Mouse (Mus musculus) frontal cortex, adult (tissue): ENCODE results near the gene Ptpn11.
A peak's percentile ranks its signal among the peaks of the same experiment; 100 is the strongest.

Experiments
- ATAC-seq: cut with Nextera tagmentation; 2 replicates; pipeline ENCODE4 v1.9.2; 2017; ENCODE audit warnings: mild to moderate bottlenecking, moderate library complexity, mixed read lengths; ENCODE audit not compliant: low TSS enrichment

Ptpn11 gene

DNA sequence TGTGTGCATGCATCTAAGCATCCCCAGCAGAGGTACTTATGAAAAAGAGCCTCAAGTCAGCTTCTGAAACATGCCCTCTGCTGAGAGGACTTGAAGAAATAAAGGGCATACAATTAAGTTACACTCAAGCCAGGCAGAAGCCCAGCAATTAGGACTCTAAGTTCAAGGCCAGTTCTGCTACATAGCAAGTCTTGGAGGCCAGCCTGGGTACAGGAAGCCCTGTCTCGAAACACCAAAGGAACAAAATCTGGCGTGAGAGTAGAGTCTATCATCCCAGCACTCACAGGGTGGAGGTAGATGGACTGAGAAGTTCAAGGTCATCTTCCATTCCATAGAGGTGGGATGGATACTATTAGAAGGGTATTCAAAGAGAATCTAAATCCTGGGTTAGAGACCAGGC lies 6.8 kb downstream of the Ptpn11 start:
- no peak for ATAC-seq

DNA sequence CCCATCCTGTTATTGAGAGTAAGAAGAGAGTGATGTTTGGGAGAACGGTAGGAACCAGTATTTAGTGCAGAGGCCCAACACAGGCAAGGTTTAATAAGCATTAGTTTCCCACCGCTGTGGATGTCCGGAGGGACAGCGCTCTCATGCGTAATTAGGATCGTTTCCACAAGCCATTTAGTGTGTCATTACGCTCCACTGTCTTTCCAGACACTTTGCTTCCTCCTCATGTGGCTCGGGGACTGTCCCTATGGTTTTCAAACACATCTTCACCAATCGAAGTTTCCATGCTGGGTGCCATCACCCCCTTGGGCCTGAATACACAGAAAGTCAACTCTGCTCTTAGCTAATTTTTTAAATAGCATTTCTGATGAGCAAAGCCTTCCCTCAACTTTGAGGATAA lies 7.9 kb downstream of the Ptpn11 start:
- ATAC-seq, result no peak

- peak; percentile 54; the same call in 1 of the 2 replicates for ATAC-seq
Measured at GRCm38 (mm10) chr5:121179077-121179857, 11.9 kb downstream of the Ptpn11 start.

DNA sequence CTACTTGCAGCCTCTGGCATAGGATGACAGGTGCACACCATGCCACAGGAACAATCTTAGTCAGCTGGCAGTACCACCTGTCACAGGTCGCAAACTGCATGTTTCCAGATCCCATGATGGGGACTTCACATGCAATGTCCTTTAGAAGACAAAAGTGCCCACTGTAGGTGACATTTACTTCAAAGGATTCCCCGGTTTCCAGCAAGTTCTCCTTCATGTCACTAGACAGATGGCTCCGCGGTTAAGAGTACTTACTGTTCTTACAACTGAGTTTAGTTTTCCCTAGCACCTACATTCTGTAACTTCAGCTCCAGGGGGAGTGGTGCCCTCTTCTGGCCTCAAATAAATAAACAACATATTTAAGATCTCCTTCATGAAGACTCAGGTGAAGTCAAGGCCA lies 18.4 kb downstream of the Ptpn11 start:
- peak; percentile 58; the same call in 1 of the 2 replicates for ATAC-seq

- no peak for ATAC-seq
Measured at GRCm38 (mm10) chr5:121169588-121169987, 21.6 kb downstream of the Ptpn11 start.

GRCm38 (mm10) chr5:121166884-121167283 lies 24.3 kb downstream of the Ptpn11 start:
- no peak for ATAC-seq

DNA sequence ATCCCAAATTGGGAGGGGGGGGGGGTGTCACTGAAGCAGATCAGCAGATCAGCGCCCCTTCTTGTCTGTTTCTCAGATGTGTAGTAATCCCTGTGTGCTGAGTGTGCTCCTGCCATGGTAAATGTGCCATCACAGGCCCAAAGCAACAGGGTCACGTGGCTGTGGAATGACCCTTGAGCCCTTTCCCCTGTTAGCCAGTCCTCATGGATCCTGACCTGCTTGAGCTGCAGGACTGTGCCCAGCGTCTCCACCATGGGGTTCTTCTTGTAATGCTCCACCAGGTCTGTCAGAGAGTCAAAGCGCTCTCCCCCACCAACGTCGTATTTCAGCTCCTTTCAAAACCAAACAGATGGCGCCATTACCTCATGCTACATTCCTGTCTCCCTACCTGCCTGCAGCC lies 28.3 kb downstream of the Ptpn11 start:
- no peak for ATAC-seq

DNA sequence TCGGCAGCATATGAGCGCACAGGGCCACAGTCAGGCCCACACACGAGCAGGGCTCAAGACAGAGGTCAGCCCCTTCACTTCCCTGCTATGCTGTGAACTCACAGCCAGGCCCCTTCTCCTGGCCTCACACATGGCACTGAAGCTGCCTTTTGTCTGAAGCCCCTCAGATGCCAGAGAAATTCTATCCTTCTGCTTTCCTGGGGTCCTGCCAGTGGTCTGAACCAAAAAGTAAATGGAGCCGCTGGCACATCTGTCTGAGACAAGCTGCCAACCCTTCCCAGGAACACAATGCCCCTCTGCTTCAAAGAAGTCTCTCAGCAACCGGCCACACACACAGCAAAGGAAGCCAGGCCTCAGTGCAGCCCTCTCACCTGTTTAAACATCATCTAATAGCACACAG lies 28.9 kb downstream of the Ptpn11 start:
- no peak for ATAC-seq

DNA sequence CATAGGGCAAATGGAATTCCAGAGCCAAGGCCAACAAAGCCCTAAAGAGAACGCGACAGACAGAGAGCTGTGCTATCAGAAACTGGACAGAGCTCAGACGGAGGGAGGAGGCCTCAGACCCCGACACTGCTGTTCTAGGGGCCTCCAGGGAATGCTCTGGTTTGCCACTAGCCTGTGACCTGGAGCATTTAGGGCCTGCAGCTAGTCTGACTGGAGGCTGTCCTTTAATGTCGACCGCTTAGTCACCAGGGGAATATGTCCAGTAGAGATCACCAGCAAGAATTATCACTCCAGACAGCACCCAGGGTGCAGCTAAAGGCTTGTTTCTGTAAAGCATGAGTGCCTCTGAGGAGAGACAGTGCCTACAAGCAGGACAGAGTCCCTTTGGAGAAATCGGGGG lies 32.2 kb downstream of the Ptpn11 start:
- ATAC-seq, result no peak

- ATAC-seq, result peak; percentile 51; the same call in 1 of the 2 replicates
Measured at GRCm38 (mm10) chr5:121157489-121157888, 33.7 kb downstream of the Ptpn11 start.

GRCm38 (mm10) chr5:121157017-121157416 lies 34.2 kb downstream of the Ptpn11 start:
- no peak for ATAC-seq

DNA sequence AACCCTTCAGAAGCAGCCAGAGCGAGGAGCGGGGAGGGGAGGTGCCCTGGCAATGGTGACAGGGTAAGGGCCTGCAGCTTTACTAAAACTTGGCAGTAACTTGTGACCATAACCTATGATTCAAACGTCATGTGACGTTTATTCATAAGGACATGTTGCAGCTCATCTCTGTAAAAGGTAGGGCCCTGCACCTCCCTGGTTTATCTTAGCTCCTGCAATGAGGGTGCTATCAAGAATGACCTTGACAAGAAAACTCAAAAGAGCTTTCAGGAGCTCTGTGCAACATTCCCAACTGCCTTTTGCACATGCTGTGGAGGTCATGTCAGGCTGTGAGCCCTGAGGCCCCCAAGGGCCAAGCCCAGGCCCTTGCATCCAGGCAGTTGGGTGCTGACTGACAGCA lies 35.1 kb downstream of the Ptpn11 start:
- no peak for ATAC-seq

GRCm38 (mm10) chr5:121150684-121151083 lies 40.5 kb downstream of the Ptpn11 start:
- peak; percentile 62 for ATAC-seq

- no peak for ATAC-seq
Measured at GRCm38 (mm10) chr5:121149246-121149645, 42.0 kb downstream of the Ptpn11 start.

DNA sequence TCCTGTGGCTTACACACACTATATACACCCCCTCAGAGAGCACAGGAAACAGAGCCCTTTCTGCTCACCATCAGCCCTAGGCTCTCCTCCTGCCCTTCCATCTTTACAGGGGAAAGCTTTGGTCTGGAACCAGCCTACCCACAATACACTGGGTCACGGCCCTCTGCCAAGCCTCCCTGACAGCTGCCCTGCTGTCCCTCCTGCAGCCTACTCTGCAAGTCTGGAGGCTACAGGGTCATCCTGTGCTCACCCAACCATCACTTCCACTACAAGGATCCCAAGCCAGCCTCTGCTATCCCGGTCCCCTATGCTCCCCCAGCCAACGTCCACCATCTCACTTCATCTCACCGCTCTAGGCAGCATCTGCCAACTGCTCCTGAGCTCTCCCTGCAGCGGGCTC lies 44.9 kb downstream of the Ptpn11 start:
- ATAC-seq, result no peak

DNA sequence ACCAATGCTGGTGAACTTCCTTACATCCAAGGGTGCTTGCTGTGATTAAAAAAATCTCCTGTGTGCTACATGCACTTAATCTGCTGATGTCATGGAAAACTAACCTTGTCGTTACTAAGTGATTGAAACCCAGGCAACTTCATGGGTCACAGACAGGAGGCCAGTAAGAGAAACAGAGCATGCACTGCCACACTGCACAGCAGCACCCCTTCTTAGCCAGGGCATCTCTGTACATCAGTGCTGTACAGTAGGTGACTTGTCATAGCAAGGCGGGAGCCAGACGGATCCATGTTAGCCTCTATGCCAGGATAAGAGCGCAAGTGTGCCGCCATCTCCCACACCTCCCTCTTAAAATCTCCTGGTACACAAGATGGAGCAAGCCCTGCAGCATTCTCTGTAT lies 45.6 kb downstream of the Ptpn11 start:
- ATAC-seq, result peak; percentile 20; the same call in 1 of the 2 replicates

- ATAC-seq, result no peak
Measured at GRCm38 (mm10) chr5:121144441-121145238, 46.6 kb downstream of the Ptpn11 start.

DNA sequence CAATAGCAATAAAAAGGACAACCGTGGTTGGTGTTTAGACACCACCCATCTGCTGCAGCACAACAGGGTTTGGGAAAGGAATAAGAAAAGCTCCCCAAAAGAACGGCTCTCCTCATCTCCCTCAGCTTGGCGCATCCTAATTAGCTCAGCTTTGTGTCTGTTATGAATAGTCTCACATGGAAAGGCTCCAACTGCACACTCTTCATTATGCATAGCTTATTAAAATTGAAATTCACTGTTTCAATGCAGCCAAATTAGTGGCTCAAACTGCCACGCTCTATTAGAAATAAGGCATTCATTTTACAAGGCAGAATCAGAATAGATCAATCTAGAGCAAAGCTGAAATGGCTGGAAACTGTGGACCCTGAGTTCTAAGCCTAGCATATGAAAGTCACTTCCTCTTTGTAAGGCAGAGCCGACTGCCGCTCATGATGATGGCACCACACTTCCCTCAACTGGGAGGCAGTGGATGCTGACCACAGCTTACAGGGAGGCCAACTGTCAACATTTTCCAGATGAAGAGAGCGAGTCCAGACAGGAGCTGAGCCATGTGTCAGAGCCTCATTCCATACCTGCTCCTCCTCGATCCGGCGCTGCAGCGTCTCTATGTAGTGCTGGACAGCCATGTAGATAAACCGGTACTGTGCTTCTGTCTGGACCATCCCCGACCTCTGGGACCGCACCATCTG lies 48.6 kb downstream of the Ptpn11 start:
- peak; percentile 42; the same call in 1 of the 2 replicates for ATAC-seq

DNA sequence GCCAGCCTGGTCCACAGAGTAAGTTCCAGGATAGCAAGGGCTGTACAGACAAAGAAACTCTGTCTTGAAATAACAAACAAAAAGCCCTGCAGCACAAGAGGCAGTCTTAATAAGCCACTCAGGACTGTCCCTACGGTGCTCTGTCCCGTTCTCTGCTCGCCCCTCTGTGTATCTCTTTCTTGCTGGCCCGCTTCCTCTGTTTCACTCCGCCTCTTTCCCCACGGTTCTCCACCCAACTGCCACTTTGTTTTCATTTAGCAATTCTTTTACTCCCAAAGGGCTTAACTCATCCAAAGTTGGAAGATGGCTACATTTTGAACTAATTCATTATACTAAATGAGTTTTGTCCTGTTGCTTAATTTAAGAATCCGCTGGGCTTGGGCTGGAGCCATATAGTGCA lies 50.9 kb downstream of the Ptpn11 start:
- ATAC-seq, result no peak

- no peak for ATAC-seq
Measured at GRCm38 (mm10) chr5:121137125-121137524, 54.1 kb downstream of the Ptpn11 start.

- ATAC-seq, result no peak
Measured at GRCm38 (mm10) chr5:121131801-121132200, 59.4 kb downstream of the Ptpn11 start.

DNA sequence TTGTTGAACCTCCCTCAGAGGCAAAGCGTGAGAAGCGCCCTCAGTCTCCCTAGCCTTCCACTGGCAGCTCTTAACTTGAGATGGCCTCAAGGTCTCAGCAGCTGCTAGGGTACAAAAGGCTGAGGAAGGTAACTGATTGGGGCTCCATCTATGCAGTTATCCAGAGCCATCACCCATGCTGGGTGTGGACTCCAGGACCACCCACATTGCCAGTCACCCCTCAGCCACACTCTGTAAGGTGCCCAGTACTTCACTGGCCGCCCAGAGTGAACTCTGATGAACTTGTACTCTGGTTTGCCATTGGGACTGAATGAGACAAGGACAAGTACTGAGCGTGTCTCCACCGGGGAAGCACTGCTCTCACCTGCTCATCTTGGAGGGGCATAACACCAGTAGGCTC lies 61.9 kb downstream of the Ptpn11 start:
- ATAC-seq, result no peak
